Mouse (Mus musculus) gastrocnemius, postnatal 4 days (tissue): Measurements from ENCODE around the gene Itgb4. TPM values are rescaled to one million over a fixed set of nuclear protein-coding genes. Genes with fewer than 3 reads are reported as not detected.
A peak's percentile ranks its signal among the peaks of the same experiment; 100 is the strongest.

Experiments
- DNase-seq, 2 experiments: peaks; one replicate each; pipeline ENCODE4 v3.0.0; 2021 to 2022; ENCODE audit warnings: low spot score in 2 of 2, mixed read lengths in 2 of 2
- total RNA-seq, 2 experiments: library from RNA; stranded (reverse); gene quantifications; 2 replicates each; pipeline ENCODE4 v1.2.3; 2021

Itgb4 gene
- total RNA-seq, 2 experiments from 2014 or later, result 5.1 to 6.2 TPM

- DNase-seq, result no peak
Measured at GRCm38 (mm10) chr11:115968731-115969405, 5.6 kb upstream of the Itgb4 start.

DNA sequence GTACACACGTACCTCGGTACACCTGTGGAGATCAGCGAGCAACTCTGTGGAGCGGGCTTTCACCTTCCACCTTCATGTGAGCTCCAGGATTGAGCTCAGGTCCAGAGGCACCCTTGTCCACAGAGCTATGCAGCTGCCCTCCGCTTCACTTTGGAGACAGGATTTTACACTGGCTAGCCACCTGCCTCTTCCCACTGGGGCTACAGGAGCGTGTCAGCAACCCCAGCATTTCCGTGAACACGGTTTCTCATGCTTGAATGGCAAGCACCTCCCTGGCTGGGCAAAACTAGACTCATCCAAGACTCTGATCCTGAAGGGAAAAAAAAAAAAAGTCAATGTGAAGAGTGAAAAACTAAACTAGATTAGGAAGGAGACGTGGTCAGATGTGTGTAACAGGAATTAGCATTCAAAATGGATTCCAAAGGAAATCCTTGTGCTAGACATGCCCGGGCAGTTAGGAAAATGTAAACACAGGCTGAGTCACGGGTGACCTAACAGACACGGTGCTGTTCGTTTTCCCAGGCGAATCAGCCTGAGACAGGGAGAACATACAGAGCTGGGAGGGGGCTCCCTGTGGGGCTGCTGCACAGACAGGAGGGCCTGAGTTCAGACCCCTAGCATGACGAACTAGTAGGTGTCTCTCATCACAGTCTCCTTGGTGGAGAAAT, 4.4 kb upstream of the Itgb4 start:
- DNase-seq, result no peak

DNA sequence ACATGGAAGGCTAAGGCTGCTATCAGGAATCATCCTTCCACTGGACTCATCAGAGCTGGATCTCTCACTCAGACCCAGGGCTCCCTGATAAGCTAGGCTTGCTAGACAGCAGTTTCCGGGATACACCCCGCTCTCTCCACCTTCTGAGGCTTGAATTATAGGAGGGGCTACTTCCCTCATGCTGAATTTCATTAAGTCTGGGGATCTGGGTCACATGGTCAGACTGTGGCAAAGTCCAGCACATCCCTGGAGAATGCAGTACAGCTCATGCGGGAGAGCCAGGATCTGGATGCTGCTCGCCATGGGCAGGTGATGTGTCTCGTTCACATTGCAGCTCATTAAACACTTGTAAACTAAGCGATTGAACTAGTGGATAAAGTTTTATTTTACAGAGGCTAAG, 3.5 kb upstream of the Itgb4 start:
- DNase-seq, result no peak

GRCm38 (mm10) chr11:115975083-115975420, 543 bp downstream of the Itgb4 start:
- DNase-seq, result no peak

- DNase-seq, result no peak
Measured at GRCm38 (mm10) chr11:115975544-115975943, 1.0 kb downstream of the Itgb4 start.

GRCm38 (mm10) chr11:115982472-115982871, 8.0 kb downstream of the Itgb4 start:
- DNase-seq, result no peak

DNA sequence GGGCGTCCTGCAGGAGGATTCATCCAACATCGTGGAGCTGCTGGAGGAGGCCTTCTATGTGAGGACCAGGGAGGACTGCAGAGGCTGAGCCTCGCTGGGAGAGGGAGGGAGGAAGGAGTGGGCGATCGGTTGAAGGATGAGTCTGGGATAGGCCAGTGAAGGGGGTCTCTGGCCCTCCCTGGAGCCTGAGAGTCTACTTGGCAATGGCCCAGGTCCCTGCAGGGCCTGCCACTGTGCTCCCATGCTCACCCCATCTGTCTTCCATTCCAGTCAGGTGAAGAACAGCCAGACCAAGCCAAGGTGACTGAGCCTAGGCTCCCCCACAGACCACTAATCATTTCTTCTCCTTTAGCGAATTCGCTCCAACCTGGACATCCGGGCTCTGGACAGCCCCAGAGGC, 8.8 kb downstream of the Itgb4 start:
- no peak for DNase-seq

DNA sequence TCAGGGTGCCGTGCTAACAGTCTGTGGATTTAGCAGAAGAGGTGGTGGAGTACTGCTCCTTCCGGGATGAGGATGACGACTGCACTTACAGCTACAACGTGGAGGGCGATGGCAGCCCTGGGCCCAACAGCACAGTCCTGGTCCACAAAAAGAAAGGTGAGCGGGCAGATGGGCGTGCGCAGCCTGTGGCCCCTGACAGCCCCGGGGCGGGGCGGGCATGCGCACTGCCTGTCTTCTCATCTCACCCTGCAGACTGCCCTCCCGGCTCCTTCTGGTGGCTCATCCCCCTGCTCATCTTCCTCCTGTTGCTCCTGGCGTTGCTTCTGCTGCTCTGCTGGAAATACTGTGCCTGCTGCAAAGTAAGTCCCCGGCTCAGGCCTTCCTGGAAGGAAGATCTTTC, 15.2 kb downstream of the Itgb4 start:
- DNase-seq, result no peak

DNA sequence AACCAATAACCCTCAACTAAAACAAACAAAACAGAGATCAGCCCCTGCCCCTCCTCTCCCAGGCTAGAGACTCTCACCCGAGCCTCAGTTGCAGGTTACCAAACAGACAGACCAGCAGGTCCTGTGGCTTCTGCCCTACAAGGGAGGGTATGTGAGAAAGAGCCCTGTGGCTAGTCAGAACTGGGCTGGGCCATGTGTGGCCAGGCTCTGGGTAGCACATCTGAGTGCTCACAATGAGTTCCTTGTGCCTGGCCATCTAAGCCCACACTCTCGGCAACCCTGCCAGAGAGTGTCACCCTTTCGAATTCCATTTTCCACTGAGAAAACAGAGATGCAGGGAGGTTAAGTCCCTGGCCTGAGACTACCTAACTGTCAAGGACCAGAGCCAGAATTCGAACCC, 17.6 kb downstream of the Itgb4 start:
- no peak for DNase-seq

- no peak for DNase-seq
Measured at GRCm38 (mm10) chr11:115995256-115995655, 20.7 kb downstream of the Itgb4 start.

GRCm38 (mm10) chr11:115997047-115997446, 22.5 kb downstream of the Itgb4 start:
- no peak for DNase-seq

DNA sequence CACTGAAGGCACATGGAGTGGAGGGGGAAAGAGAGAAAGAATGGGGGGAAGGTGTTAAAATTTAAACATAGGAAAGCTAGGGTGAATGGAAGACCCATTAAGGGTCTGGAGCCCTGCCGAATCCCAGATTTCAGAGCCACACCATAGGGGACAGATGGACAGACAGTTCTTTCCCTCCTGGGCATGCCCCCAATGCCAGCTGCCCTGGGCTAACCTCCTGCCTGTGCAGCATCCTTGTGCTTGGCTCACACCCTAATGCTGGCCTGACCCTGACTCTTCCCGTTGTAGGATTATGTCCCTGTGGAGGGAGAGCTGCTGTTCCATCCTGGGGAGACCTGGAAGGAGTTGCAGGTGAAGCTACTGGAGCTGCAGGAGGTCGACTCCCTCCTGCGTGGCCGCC, 23.2 kb downstream of the Itgb4 start:
- no peak for DNase-seq

- no peak for DNase-seq
Measured at GRCm38 (mm10) chr11:115999027-115999426, 24.5 kb downstream of the Itgb4 start.

DNA sequence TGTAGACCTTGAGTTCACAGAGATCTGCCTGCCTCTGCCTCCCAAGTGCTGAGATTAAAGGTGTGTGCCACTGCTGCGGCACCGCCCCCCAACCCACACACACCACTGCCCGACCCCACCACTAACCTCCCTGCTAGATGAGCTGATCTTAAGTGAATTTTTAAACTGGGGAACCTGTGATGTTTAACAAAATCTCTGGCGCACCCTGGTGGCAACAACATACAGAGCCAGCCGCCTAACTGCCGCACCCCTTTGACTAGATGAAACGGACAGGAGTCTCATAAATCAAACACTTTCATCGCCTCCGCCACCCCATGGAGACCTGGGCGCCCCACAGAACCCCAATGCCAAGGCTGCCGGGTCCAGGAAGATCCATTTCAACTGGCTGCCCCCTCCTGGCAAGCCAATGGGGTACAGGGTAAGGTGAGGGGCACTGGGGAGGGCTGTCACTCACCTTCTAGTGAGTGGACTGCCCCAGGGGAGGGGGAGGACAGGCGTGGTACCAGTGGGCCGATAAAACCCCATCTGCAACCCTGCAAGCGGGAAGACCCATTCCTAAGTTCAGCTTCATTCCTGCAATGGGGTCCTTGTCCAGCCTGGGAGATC, 25.1 kb downstream of the Itgb4 start:
- DNase-seq, result peak in 1 of 2 experiments; percentile 76

DNA sequence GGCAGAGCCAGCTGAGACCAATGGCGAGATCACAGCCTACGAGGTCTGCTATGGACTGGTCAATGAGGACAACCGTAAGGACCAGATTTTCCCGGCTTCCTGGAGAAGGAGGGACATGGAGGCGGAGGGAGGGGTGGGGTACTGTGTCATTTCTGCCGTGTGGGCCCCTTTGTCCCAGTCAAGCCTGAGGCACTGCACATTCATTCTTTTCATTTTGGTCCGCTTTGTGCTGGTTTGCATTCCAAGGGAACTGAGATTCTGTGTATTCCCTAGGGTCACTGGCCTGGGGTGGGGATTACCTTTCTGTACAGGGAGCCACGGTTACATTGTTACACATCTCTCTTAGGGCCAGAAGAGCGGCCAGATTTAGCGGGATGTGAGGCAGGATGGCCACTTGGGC, 26.1 kb downstream of the Itgb4 start:
- DNase-seq, result no peak

DNA sequence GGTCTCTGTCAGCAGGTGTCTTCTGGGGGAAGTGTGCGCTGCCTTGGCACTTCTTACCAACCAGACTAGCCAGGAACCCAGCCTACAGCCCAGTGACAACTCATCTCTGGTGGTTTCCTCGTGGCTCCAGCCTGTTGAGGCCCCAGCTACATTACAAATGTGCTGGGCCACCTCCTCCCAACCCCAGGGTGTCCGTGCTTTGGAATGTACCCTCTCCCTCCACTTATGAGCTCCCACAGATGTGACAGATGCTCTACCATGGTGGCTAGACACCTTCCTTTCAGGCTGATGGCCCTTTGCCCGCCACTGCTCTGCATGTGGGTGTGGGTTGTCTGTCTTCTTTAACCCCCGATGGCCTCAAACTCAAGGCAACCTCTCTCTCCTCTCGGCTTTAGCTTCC, 27.2 kb downstream of the Itgb4 start:
- DNase-seq, result no peak

DNA sequence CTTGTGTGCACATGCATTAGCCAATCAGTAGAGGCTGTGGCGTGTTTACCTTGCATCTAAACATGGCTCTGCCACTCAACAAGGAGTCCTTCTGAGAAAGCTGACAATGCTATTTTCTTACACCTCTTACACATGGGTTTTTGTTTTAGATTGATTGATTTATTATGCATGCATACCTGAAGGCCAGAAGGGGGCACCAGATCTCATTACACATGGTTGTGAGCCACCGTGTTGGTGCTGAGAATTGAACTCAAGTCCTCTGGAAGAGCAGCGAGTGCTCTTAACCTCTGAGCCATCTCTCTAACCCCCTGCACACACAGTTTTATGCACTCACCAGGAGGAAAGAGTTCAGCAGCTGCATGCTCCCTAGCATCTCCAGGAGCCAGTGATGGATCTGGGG, 28.4 kb downstream of the Itgb4 start:
- no peak for DNase-seq

DNA sequence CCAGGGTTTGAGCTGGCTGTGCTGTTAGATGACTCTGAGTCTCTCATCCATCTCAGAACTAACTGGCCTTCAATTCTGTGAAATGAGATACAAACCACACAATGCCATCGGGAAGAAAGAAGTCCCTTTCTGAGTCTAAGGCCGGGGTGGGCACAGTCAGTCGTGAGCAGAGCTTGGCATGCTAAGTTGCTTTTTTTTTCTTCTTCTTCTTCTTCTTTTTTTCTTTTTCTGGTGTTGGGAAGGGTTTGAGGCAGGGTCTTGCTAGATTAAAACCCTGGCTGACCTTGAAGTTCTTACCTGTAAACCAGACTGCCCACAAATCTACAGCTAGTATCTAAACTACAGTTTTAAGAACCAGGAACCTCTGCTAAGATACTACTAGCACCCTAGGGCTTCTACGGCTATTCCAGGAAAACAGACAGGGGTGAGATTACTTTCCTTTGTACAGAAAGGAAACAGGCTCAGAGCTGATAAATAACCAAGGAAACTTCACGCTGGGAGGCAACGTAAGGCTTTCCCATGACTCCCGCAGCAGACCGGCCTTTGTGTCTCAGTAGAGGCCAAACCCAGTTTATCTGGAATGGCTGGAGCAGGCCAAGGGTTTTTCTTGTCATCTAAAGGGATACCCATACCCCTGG, 29.8 kb downstream of the Itgb4 start:
- no peak for DNase-seq

DNA sequence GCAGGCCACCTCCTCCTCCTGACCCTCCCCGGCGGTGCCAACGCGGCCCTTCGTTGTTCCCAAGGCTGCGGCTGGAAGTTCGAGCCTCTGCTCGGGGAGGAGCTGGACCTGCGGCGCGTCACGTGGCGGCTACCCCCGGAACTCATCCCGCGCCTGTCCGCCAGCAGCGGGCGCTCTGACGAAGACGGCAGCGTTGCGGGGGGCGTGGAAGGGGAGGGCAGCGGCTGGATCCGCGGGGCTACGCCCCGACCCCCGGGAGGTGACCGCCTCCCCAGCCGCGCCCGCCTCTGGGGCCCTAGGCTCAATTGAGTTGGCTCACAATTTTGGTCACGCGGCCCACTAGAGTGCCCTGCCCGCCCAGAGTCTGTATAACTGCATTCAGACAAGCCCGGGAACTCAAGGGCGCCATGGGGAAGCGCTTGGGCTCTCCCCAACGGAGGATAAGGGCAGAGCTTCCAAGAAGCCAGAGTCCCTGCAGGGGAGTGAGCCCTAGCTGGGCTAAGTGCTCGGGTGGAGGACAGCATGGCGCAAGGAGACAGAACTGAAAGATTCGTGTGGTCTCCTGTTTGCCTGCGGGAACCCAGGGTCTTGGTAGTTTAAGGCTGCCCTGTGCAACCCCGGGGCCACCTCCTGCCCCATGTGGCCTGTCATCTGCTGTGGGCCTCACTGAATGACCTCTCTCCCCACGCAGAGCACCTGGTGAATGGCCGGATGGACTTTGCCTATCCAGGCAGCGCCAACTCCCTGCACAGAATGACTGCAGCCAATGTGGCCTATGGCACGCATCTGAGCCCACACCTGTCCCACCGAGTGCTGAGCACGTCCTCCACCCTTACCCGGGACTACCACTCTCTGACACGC, 30.6 kb downstream of the Itgb4 start:
- peak; percentile 80 to 86 for DNase-seq

DNA sequence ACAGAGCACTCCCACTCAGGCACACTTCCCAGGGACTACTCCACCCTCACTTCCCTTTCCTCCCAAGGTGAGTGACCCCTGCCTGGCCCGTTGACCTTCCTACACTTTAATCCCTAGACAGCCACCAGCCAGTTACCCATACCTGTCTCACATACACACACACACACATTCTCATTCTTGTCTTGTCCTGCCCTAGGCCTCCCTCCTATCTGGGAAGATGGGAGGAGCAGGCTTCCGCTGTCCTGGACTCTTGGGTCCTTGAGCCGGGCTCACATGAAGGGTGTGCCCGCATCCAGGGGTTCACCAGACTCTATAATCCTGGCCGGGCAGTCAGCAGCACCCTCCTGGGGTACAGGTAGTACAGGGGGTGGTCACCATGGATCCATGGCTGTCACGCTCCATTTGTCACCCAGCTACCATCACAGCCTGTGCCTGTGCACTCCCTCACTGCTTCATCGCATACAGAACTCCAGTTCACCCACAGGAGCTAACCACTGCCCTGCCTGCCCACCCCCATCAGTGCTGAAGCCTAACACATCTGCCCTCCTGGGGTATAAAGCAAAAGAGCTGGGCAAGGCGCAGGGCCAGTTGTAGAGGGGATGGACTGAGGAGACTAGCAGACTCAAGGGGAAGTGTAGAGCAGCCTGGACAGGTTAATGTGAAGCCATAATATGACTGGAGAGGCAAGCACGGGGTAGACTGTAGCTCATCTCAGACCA, 31.4 kb downstream of the Itgb4 start:
- no peak for DNase-seq
